Mouse (Mus musculus) adrenal gland, adult 8-10 months (tissue): ENCODE measurements around the gene Spag9. TPM values are rescaled to one million over a fixed set of nuclear protein-coding genes. Genes with fewer than 3 reads are reported as not detected.
"Not testable (repeated sequence)": the region's sequence is repeated elsewhere in the genome, so short reads cannot be mapped to it uniquely, and the experiment has no call there.

Experiments used
- DNase-seq: peaks from one replicate; pipeline ENCODE4 v3.0.0; 2022
- total RNA-seq, 4 experiments: library from RNA; stranded (reverse); gene quantifications; 2 replicates each; pipeline ENCODE4 v1.2.4; 2022

Gene Spag9
- total RNA-seq, 4 experiments from 2014 or later, result 93.5 to 138 (median 115) TPM

DNA sequence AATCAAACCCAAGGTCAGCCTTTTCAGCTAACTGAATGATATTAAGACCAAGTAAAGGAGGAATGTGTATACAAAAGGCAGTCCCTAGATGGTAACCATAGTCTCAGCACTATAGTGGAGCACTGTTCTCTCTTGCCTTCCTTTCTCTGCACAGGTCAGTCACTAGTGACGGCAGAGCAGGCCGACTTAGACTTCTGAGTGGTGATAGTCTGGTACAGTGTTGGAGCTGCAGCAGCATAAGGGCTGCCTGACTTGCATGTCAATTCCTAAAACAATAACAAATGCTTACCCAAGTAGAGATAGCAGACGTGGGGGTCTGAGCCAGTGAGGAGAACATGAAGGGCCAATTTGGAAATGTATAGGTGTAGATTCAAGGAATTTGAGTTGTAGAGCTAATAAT, 58.3 kb downstream of the Spag9 start:
- no peak for DNase-seq

DNA sequence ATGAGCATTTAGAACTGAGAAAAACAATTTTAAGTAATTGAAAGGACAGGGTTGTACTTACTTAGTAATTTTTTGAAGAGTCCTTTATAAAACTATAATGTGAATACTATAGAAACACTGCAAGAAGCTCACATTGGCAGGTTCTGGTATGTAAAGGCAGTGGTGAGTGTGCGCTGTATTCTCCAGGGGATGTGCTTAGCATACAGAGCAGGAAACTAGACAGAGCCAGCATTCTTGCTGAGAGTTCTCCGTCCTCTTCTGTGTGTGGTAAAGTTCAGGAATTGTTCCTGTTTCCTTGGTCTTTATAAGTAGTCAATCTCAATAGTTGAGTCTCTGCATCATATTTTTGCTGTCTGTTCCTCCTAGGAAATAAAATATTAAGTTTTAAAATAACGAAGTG, 59.0 kb downstream of the Spag9 start:
- no peak for DNase-seq

DNA sequence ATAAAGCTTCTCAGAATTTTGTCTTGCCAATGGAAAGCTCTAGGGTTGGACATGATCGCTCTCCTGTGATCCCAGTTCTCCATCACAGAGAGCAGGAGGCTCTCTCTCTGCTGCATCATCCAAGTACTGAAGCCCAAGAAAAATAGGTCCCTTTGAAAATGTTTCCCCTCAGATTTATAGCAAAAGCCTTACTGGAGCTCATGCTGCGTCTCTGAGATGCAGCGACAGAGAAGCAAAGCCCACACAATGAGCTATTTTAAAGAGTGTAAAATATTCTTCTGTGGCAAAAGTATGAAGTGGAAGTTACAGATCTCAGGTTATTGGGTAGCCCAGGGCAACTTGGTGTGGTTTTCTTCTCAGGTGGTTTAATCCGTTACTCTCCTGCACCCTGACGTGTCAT, 68.0 kb downstream of the Spag9 start:
- DNase-seq, result no peak

DNA sequence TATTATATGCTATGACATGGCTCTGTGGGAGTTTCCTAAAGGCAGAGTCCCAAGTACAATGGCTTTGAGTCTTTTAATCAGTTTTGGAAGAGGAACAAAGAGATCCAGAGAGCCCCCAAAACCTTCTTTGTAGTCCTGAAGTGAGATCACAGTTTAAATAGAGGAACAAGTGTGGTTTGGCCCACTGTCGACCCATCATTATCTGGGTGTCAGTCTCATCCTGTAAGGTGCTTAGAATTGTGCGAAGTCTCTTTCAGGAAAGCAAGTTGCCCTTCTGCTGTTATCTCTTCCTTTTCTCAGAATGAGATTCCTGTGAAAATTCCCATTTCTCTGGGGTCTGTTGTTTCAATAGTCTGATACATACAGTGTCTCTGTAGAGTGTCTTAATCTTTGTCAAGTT, 74.6 kb downstream of the Spag9 start:
- DNase-seq, result no peak

DNA sequence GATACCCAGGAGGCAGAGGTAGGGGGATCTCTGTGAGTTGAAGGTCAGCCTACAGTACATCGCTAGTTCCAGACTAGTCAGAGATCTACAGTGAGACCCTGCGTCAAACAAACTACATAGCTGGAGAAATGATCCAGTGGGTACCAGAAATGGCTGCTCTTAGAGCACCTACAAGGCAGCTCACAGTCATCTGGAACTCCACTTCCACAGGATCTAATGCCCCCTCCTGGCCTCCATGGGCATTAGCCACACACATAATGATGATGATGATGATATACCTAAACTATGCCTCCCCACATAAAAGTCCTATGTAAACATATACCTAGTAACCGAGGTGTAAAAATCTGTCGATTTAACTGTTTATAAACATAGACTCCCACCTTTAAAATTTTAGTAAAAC, 77.4 kb downstream of the Spag9 start:
- no peak for DNase-seq

DNA sequence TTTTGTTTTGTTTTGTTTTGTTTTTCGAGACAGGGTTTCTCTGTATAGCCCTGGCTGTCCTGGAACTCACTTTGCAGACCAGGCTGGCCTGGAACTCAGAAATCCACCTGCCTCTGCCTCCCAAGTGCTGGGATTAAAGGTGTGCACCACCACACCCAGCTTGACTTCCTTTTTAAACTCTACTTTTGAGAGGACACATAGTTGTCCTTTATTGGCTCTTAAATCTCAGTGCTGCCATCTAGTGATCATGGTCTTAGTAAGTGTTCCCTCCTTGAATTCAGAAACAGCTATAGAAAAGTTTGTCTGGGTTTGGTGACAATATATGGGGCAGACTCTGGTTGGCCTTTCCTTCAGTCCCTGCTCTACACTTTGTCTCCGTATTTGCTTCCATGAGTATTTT, 91.1 kb downstream of the Spag9 start:
- DNase-seq, result not testable (repeated sequence)

DNA sequence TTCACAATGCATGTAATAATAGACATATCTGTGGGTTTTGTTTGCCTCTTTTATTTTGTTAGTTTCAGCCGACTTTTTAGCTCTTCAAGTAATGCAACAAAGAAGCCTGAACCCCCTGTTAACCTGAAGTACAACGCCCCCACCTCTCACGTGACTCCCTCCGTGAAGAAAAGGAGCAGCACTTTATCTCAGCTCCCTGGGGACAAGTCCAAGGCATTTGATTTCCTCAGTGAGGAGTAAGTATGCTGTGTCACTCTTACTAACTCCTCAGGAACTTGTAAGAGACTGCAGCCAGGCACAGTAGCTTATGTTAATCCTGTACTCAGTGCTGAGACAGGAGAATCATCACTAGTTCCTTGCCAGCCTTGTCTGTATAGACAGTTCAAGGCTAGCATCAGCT, 94.6 kb downstream of the Spag9 start:
- no peak for DNase-seq

DNA sequence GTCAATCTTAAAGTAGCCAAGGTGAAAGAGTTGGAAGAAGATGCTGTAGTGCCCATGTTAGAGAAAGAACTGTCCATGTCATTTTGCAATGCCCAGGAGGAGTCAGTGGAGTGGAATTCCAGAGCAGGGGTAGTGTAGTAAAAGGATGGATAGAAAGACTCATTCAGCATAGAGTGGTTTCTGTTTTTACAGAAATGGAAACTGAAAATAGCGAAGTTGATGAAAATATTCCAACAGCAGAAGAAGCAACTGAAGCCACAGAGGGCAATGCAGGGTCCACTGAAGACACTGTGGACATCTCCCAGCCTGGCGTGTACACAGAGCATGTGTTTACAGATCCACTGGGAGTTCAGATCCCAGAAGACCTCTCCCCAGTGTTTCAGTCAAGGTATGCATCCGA, 101.6 kb downstream of the Spag9 start:
- DNase-seq, result no peak

DNA sequence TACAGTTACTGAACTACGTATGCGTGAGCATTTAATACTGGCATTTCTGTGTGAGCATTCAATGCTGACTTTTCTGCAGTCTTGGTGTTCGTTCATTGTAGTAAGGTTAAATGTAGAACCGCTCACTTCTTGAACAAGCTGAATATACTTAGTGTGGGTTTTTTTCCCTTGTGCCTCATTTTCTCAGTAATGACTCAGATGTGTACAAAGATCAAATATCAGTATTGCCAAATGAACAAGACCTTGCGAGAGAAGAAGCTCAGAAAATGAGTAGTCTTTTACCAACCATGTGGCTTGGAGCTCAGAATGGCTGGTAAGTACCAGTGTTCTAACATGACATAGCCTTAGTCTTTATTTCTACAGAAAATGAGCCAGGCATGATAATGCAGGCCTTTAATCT, 102.9 kb downstream of the Spag9 start:
- DNase-seq, result no peak

DNA sequence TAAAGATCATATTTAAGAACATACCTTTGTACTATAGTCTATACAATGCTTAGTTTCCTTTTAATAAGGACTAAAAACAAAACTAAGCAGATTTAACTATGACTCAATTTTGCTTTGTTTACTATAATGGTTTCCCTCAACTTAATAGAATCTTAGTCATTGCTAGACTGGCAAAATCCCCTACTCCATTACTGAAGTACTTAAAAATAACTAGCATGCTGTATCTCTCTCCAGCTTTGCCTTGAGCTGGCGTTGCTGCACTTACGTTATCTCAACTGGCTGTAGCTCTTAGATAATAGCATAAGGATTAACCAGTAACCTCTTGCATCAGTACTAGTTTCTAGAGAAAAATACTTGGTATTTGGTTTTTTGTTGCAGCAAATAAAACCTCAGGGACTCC, 117.9 kb downstream of the Spag9 start:
- no peak for DNase-seq

DNA sequence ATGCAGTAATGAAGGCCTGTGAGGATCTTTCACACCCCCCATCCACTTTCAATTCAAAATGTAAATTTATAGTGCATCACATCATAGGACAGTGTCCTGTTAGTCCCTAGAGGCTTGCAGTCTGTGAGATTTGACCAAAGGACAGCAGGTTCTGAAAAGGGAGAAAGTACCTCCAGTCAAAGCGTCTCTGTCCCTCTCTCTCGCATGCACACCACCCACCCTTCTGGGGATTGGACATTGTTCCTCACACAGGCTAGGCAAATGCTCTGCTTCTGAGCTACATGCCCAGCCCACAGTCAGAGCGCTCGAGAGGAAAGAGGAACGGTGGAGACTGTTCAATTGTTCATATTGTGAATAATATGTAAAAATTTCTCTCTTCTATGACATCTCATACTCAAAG, 119.5 kb downstream of the Spag9 start:
- no peak for DNase-seq

DNA sequence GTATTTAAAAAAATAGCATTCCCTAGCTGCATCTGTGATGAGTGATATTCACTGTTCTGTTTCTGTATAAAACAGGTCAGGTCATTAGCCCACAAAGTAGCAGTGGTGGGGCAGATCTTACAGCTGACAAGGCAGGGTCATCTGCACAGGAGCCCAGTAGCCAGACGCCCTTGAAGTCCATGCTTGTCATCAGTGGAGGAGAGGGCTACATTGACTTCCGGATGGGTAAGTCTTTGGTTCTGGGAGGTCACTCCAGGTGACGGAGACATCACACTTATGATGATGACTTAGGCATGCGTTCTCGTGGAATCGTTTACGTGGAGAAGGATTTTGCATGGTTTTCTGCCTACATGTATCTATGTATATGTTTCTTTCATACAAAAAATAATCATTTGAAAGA, 120.8 kb downstream of the Spag9 start:
- DNase-seq, result no peak

DNA sequence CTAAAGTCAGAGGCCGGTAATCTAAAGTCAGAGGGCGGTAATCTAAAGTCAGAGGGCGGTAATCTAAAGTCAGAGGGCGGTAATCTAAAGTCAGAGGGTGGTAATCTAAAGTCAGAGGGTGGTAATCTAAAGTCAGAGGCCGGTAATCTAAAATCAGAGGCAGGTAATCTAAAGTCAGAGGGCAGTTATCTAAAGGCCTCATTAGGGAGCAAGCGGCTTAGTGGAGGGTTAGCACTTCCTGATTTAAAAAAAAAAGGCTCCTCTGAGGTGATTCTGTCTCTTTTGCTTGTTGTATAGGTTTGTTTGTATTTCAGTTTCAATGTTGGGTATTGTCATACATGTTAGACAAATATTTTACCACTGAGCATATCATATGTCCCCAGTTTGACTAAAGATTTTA, 121.9 kb downstream of the Spag9 start:
- no peak for DNase-seq

DNA sequence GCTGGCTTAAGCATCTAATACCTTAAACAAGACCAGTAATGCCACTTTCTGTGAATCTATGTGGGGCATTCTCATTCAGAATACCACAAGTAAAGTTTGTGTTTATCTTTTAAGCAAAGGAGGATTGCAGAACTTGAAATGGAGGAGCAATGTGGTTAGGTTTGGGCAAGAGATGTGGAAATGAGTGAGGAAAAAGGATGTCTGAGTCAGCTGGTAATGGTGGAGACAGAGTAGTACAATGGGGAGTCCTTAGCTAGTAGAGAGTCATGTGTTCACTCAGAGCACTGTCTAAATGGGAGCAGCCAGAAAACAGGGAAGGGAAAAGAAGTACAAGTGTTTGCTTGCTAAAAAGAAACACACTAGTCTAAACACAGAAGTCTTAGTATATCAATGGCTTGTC, 122.7 kb downstream of the Spag9 start:
- no peak for DNase-seq

DNA sequence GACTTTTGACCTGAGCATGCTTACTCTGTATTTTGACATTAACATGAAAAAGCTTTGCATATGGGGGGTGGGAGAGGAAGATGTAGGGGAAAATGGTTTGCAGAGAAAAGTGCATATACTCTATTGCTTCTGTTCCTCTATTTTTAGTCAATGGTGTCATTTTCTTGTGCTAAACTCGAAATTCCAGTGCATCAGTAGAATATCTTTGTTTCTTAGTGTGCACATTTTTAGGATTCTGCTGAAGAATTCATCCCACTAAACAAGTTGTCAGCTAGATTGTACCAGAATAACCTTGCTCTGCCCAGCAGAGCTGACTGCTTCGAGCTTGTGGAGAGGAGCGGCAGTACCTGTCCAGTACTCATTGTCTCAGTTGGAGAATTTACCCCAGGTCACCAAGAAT, 124.8 kb downstream of the Spag9 start:
- no peak for DNase-seq

DNA sequence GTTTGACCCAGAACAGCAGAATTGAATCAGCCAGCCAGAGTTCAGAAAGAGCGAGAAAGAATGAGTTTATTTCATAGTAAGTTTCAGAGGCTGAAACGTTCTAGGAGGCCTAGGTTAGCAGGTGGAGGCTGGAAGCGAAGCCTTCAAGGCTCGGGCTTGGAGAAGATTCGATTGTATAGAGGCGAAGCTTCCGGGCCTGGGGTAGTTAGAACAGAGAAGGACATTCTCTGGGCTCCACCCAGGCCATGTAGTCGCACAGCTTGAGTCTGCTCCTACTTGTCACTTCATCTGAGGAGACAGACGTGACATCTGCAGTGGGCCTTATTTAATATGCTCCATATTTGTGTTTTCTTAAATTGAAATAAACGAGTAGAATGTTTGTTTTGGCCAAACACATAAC, 125.6 kb downstream of the Spag9 start:
- DNase-seq, result no peak

DNA sequence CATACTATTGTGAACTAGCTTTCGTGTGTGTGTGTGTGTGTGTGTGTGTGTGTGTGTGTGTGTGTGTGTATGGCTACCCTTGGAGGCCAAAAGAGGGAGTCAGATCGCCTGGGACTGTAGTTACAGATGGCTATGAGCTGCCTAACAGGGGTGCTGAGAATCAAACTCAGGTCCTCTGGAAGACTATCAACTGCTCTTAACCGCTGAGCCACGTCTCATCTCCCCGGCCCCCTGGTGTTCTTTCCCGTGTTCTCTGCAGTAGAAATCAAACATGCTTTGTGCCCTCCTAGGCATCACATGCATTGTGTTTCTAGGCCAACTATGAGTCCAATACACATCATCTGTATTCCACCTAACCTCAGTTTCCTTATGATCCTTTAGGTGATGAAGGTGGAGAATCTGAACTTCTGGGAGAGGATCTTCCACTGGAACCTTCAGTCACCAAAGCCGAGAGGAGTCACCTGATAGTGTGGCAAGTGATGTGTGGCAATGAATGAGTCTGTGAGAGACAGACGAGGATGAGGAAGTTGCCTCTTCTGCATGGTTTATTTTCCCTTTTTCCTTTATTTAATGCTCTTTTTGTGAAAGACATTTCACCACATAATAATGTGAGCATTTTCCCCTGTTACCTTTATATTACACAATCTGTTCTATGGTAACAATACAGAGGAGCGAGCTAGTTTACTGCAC, 126.6 kb downstream of the Spag9 start:
- DNase-seq, result no peak

DNA sequence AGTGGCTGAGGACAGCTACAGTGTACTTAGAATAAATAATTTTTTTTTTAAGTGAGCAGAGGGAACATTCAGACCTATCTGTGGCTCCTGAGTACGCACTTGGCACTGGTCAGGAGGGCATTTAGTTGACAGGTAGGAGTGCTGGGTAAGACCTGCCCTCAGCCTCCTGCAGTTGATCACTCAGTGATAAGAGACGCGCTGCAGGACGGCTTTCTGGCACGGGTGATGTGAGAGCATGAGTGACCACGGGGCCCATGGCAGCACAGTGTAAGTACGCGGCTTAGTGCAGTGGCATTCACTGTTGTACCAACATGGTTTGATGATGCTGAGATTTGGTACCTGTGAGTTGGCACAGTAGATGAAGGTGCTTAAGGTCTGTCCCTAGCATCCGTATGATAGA, 130.8 kb downstream of the Spag9 start:
- no peak for DNase-seq

DNA sequence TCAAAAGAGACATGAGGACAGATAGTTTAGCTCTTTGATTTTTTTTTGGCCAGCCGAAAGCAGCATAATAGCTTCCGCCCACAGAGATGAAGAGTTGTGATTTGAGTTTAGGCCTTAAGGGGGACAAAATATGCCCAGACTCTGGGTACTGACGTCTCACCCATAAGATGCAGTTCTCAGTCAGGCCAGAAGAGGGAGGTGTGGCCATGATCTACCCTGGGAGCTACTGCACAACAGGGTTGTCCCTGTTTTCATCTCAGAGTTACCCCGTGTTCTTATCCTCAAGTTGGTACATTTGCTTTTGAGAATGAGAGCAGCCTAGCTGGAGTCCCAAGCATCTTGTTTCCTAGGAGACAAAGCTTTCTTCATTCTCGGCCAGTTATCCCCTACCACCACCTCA, 132.1 kb downstream of the Spag9 start:
- peak; percentile 68 for DNase-seq

DNA sequence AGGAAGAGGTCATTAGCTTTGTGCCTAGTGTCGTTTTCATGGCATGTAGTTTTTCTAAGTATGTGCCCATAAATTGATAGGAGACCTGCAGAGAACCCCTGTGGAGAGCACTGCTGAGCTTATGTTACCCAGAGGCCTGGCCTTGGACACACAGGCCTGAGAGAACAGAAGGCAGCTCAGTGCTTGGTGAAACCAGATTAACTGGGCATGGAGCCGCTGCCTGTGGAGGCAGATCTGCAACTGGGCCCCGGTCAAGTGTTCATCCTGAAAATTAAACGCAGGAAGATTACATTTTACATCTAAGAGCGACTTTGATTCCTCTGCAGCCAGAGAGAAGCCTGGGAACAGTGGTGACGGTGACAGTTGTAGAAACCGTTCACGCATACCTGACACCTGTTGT, 132.6 kb downstream of the Spag9 start:
- no peak for DNase-seq

DNA sequence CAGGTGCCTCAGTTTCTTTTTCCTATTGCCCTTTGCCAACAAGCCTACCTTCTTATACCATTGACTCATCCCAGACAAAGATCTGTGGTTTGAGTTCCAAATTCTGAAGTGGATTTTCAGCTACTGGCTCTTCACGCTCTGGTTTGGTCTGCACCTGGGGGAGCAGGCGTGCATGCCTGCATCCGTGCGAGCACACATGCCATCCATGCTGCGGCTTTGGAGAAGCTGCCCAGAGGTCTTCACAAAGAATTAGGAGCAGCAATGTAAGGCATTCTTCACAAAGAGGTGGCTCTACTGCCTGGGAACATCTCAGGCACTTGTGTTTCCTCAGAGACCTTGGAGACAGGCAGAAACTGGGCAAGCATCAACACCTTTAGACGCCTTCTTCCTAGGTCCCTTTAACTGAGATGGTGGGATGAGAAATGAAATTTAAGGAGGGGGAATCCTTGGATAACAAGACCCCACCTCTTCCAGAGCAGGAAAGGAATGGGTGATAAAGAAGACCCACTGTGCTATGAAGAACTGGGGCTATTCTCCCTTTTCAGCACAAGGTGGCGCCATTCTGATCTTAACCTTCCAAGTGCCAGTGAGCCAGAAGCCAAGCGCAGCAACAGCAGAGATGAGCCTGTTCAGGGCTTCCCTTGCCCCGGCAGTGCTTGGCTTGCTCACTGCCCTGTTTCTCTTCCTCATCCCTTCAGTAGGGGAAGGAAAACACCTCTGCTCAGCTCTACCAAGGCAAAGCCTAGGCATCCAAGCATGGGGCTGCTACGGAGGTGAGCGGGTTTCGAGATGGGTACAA, 133.6 kb downstream of the Spag9 start:
- DNase-seq, result no peak

DNA sequence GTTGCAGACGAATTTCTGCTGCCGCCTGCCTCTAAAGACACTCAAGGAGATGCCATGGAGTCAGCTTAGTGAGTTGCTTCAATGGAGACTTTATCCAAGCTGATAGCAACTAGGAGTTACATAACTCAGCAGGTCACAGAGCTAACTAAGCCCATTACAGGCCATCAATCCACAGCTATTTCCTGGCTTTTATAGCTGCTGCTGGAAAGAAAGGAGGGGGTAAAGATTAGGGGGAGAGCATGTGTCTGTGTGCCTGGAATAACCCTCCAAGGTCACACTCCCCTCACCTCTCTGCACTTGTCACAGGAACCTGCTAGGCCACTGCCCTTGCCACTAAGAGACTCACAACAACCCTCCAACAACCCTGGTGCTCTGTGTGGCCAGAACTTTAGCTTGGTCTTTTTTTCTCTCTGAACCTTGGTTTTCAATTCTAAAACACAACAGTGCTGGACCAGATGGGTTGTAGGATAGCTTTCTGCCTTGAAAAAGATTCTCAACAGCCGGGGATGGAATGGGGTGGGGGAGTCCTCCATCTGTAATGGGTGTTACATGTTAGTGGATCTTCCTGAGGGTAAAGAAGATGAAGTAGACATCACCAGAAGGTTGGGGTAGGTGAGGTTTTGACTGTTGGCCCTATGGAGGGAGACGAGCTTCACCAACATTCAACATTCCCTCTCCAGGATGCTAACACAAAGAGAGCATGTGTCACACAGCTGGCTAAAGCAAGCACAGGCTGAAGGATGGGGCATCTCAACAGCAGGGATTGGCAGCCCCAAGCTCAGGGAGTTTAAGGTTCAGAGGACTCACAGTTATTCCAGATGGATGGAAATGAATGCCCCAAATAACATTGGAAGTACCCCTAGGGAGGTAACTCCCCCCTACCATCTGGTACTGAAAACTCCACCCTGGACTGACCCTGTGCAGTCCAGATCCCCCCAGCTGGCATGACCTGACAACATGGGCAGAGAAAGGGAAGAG, 134.5 kb downstream of the Spag9 start:
- DNase-seq, result no peak

DNA sequence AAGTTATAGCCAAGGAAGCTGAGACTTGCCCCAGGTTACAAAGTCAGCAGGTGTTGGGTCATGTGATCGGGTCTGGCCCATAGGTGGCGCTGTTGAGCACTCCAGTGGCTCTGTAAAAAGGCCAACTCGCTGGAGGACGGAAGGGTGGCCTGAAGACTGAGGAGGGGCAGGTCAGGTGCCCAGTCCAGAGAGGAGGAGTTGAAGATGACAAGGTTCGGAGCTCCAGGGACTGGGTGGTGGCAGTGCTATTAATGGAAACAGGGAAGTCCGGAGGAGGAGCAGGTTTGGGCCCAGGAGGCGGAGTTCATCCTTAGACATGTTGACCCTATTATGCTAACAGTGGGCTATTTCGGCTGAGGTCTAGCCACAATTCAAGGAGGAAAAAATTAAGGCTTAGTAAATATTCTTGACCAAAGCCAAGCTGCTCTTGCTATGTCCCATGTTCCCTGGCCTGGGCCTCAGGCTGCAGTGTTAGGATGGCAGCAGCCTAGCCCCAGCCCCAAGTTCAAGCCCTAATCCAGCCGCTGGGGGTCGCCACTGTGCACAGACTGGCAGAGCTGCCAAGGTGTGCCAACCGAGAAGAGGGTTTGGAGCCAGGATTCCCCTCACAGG, 137.6 kb downstream of the Spag9 start:
- peak; percentile 93 for DNase-seq
